1 mouse cellular context compared by ENCODE assay signal in the genomic region with DNA sequence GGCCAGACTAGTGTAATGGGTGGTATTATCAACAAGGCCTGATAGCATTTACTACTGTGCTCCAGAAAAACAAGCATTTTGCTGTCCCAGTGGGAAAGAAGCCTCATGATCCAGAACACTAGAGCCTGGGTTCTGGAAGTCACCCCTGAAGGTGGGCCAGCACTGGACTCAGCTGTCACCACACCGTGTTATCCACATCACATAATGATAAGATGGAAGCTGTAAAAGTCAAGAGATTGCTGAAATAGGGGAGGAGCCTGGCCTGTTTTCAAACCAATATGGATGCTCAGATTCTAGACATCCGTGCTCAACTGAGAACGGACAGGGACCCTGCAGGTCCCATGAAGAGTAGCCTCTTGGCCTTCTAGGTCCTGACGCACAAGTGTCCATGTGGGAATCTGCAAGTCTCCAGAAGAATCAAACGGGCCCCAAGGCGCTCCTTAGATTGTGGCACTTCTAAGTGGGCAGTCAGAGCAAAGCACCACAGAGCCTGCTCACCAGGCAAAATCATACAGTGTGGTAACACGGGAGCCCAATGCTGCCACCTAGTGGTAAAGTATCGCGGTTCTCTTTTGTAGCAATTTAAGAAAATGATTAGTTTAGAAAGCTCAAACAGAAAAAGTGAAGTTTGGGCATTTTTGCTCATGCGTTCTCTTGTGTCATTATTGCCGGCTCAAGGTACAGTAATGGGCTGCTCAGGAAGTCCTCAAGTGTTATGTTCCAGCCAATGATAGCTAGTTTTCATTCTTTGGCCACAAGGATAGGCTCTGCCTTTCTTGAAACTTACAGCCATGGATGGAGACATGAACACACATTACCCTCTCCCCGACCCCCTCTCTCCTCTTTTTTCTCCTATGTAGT.
TF ChIP-seq lines count a peak whose summit lies in the region.

No protein-coding gene starts in this region.

TF ChIP-seq in CH12.LX, 34 proteins besides CTCF, POLR2A, EP300 and RAD21:
- TF ChIP-seq MYC (IDR thresholded peaks at IDR 0.05; ENCODE audit: low read depth, low read length) (peak; percentile 19; the same call in 1 of the 2 replicates), MAX (IDR thresholded peaks at IDR 0.05; ENCODE audit: low read length) (no peak), MEF2A (IDR thresholded peaks at IDR 0.05; ENCODE audit: borderline replicate concordance, low read depth, low read length) (no peak), SMC3 (IDR thresholded peaks at IDR 0.05; ENCODE audit: low read depth, low read length) (peak; percentile 83), ZC3H11A (IDR thresholded peaks at IDR 0.05; ENCODE audit: low read depth, low read length) (peak; percentile 28; the same call in 1 of the 2 replicates)
